Mouse (Mus musculus) 3T3-L1 (cell line): ENCODE results near the gene Sugt1.

ENCODE experiments used
- DNase-seq: peaks from one replicate; pipeline ENCODE4 v3.0.0-alpha.2; 2015; ENCODE audit warnings: low read depth, low spot score

Gene Sugt1

DNA sequence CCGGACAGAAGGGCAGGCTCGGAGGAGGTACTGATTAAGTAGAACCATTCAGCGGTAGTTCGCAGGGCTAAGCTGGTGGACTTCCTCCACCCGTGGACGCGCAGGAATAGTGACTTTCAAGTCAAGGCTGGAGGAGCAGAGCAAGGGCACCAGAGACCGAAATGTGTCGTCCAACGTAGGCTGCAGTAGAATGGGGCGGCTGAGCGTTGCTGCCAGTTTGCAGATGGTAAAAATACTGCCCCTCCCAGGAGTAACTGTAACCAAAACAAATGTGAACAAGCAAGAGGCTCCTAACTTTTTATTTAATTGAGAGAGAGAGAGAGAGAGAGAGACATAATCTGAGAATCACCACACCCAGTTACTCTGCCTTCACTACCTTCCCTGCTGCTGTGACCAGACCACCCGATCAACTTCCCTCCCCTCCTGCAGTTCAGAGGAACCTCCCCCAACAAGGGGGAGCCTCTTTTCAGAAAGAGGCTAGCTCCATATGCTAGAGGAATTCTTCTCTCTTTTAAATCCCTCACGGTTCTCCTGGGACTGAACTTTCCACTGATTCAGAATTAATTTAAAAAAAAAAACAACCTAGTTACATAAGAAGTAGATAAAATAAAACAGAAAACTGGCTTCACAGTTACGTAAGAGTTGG is 89.7 kb downstream of the Sugt1 start:
- no peak for DNase-seq

DNA sequence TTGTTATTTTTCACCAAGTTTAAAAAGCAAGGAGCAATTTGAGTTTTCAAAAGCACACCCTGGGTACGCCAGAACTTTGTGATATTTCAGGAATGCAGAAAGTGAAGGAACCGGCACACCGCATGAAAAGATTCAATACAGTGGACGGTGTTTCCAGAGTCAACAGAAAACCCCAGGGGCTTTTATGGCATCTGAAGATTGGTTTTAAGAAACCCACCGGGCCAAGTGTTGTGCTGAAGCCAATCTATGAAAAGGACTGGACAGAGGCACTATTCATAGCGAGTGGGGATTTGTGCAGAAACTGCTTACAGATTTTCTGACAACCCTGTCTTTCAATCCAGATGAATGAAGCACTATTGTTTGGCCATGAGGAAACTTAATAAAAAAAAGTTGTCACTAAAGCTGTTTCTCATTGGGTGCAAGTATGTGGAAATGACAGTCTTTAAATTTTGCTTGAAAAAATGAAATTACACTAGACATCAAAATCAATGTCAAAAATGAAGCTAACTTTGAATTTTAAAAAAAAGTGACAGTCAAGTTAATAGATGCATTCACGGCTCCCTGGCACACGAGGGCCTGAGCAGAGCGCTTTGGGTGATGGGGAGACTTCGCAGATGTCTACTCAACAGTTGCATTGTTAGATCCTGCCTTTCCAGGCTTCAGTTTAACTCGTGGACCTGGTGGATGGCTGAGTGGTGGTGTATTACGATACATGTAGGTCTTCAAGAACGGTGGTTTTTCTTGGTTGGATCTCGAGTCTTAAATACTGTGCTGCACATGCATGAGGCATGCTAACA is 90.6 kb downstream of the Sugt1 start:
- DNase-seq = no peak

DNA sequence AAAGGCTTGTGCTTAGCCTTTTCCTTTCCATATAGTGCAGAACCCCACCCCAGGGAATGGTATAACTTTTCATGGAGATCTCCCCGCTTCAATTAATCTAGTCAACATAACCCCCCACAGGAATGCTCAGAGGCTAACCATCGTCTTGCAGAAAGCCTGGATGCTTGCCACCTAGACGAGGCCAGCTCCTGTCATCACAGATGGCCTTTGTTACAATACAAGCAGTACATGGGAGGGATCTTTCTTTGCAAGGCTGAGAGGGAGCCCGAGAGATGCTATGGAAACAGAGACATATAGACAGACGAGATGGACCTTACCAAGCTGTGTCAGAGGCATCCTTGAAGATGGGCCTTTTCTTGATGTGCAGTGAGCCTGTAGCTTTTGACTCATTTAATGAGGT is 93.2 kb downstream of the Sugt1 start:
- no peak for DNase-seq
